Mouse (Mus musculus): ENCODE results near the gene Kif1c. TPM values are rescaled to one million over a fixed set of nuclear protein-coding genes. Genes with fewer than 3 reads are reported as not detected.

Gene Kif1c
- total RNA-seq (2021) = 100 to 1,000 TPM; 279 to 286 TPM

DNA sequence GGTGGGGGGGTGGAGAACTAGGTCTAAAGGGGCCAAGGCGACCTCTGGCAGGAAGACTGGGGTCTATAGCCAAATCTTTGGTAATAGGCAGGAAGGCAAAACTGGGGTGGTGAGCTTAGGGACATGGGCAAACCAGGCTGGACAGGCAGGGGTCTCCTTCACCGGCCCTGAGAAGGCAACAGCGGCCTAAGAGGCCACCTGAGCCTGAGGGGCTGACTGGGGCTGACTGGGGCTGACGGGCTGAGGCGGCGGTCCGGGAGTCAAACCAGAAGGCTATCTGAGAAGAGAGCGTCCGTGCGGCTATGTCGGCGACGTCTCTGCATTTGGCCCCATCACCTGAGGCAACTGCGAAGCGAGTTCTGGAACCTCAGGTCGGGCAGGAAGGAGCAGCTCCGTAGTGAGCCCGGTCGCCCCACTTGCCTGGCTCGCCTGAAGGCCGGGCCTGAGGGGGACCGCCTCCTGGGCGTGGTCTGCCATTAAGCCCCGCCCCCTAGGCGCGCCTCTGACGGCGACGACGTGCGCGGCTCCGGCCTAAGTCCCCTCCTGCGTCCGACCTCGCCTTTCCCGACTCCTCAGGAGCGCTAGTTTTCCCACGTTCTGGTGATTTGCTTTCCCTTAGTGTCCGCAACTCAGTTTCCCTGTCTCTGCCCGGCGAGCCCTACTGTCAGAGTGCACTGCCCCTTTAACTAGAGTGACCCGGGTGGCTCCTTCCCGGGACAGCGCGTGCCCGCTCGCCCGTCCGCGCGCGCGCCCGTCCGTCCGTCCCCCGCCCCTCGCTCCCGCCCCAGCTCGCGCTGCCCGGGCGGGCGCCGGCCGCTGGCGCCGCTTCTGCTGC is at the start of gene Kif1c, which contains the start of gene Inca1:
TSS of gene Kif1c (plus strand) at position 827 of the 835 bp plus-strand sequence.
TSS of gene Inca1 (minus strand) at position 434 of the 835 bp plus-strand sequence.
- DNase-seq = peak; percentile 97 to 98
- intact Hi-C loops (cut with DNase I) = loop anchor here (1.0 to 5.0 kb wide), 3 partner anchors 31 to 57 kb away; partner anchors contain the start of genes Rnf167, Slc25a11 and Spag7

DNA sequence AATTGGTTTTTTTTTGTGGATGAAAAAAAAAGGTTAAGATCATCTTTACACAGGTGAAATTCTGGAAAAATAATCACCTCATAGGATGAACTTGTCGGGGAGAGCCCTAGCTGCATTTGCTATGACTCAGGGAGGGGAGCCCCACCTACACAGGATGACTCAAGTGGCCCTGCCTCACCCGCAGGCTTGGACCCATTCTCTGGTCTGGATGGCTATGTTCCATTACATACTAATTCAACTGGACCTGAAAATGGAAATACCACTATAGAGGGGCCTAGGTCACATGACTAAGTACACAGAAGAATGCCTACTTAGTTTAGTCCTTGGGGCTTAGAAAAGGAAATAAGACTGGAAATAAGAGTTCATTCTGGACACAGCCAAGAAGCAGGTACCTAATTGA is 49.0 kb upstream of the Kif1c start:
- DNase-seq = peak in 1 of 2 experiments; percentile 12
- intact Hi-C loops (cut with DNase I) = no loop called here

DNA sequence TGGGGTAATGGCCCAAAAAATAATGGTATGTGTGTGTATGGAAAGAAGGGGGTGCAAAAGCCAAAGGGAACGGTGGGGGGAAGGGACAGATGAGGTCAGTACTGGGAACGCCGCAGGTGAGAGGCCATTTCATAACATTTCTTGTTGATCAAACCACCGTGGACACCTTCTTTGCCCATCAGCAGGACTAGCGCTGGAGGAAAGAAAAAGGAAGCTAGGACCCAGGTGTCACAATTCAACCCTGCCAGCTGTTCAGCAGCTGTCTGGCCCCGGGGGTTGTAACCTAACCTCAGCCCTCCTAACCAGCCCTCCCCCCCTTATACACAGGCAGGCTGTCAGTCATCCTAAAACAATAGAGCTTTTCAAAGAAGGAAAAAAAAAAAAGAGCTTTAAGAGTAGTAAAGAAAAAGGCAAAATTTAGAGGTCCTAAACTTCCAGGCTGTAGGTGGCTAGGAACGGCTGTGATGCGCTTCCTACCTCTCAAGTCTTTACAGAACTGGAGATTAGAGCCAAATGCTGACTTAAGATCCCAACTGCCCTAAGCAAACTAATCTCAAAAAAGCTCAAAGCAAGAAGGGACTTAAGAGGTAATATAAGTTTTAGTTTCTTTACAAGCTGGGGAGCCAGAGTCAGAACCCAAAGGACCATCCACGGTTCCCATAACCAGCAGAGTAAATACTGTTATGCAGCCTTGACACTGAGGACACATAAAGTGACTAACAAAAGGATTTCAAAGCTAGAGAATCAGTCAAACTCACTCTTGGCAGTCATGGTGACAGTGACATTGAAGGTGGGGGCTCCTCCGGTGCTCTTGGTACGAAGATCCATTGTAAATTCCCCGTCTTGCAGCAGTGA is 48.1 kb upstream of the Kif1c start:
- intact Hi-C loops (cut with DNase I) = no loop called here
- DNase-seq = peak in 1 of 2 experiments; percentile 32

DNA sequence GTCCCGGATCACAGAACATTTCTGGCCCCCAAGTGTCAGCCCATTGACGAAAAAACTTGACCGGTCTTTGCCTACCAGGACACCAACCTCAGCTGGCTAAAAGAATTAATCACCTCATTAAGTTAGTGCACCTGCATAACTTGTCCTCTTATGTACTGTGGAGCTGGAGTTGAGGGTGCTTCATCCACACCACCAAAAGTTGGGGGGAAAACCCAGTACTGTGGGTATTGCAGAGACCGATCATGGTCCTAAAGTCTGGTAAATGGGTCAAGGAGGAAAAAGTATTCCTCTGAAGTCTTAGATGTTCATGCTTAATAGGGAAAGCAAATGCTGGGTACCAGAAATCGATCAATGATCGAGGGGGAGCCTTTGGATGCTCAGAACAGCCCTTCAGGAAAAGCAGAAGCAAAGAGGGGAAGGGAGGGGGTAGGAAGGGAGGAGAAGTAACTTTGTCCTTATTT is 47.4 kb upstream of the Kif1c start:
- peak in 1 of 2 experiments; percentile 32 for DNase-seq
- intact Hi-C loops (cut with DNase I) = no loop called here

- peak; percentile 75 to 76 for DNase-seq
- intact Hi-C loops (cut with DNase I) = no loop called here
These were observed 46.8 kb upstream of the Kif1c start for GRCm38 (mm10) chr11:70653345-70654197.

DNA sequence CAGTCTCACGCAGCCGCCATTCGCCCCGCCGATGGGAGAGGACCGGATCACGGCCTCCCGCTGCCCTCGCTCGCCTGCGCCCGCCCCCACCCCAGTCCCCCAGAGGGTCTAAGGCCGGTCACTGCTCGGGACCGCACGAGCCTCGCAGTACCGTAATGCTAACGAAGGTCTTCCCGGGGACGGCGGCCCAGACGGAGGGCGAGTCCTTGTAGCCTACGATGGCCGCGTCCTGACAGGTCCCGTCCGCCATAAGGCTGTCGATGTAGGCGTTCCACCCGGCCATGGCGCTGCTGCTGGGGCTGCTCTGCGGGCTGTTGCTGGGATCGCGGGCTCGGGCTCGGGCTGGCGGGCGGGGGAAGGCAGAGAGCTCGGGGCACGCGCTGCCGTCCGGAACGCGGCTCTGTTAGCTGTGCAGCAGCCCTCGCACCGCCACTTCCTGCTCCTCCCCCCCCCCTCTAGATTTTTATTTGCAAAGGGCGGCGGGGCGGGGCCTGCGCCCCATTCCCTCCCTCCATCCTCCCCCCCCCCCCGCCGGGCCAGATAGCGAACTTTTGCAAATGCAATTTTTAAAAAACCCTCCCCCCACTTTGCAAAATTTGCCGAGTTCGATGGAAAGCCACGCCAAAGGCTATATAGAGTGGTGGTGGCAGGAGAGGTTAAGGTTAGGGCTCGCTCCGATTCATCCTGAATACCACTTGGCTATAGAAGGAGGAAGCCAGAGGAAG is 46.0 kb upstream of the Kif1c start, which contains the start of gene Pfn1:
TSS of gene Pfn1 (minus strand) at position 447 of the 725 bp plus-strand sequence.
- intact Hi-C loops (cut with DNase I) = no loop called here

DNA sequence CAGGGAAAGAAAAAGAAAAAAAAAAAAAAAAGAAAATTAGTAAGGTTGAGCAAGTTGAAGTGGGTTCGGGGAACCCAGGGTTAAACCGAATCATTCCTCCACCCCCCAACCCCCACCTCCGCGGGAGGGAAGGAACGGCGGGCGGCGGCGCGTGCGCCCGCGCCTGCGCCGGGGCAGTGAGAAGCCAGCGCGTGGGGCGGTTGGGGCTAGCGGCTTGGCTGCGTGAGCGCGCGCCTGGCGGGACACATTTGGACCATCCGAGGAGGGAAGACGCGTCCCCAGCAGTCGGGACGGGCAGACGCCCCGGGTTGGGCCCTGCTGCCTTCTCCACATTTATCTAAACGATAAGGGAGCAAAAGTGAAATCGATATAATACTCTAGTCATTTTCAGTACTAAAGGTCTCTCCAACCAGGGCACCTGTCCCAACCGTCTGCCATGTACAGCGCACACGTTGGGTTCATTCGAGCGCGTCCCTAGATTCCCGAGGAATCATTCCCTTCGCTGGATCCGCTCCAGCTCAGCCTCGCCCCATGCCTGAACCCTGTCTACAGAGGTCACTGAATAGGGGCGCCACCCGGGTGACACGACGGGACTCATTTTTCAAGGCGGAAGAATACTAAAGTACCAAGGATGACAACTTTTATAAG is 45.3 kb upstream of the Kif1c start:
- peak; percentile 90 to 92 for DNase-seq
- intact Hi-C loops (cut with DNase I) = no loop called here

More for the DNA sequence above, 46.0 kb upstream of the Kif1c start, which contains the start of gene Pfn1:
- DNase-seq = peak; percentile 78

- intact Hi-C loops (cut with DNase I) = no loop called here
- DNase-seq = peak; percentile 82 to 83
These were observed 44.5 kb upstream of the Kif1c start for GRCm38 (mm10) chr11:70655571-70656455.

DNA sequence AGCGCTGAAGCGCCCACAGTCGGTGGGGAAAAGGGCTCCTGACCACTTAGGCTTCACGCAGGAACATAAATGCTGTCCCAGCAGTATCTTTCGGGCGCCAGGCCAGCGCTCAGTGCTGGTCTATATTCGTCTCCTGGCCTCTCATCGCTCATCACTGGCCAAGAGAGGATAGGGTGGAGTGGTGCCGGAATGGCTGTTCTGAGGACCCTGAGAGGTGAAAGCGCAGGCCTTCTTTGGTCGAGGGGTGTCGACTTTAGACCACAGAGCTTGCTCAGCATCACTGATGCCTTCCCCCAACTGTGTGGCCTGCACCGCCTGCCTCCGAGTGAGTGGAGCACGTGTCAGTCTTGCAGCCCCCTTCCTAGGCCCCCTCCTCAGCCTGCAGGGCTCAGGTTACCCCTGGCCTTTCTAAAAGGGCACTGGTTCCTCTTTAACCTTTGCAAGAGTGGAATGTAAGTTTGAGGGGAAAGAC is 43.9 kb upstream of the Kif1c start:
- DNase-seq = peak; percentile 90 to 92
- intact Hi-C loops (cut with DNase I) = no loop called here

DNA sequence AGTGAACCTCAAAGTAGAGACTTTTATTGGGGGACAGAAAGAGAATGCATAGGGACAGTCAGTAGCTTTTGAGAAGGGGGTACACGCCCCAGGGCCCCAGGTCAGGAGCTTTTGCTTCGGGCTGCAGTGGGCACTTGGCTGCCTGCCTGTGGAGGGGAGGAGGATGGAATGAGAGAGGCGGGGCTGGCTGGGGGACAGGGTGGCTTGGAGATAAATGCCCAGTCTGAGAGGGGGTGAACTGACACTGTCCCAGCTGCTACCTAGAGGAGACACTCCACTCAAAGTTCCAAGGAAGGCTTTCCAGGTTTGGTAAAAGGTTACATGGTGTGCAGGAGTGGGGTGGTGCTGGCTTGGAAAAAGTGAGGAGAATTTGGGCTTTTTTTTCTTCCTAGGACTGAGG is 43.4 kb upstream of the Kif1c start, which contains the start of gene Eno3:
TSS of gene Eno3 (plus strand) at position 239 of the 400 bp plus-strand sequence.
- intact Hi-C loops (cut with DNase I) = loop anchor here (1.0 kb wide), 1 partner anchor 10 kb away; no protein-coding TSS in a partner anchor
- DNase-seq = peak; percentile 72 to 81

- DNase-seq = peak in 1 of 2 experiments; percentile 53
- intact Hi-C loops (cut with DNase I) = loop anchor here (1.0 kb wide), 1 partner anchor 10 kb away; no protein-coding TSS in a partner anchor
These were observed 42.8 kb upstream of the Kif1c start for GRCm38 (mm10) chr11:70657573-70657972.

DNA sequence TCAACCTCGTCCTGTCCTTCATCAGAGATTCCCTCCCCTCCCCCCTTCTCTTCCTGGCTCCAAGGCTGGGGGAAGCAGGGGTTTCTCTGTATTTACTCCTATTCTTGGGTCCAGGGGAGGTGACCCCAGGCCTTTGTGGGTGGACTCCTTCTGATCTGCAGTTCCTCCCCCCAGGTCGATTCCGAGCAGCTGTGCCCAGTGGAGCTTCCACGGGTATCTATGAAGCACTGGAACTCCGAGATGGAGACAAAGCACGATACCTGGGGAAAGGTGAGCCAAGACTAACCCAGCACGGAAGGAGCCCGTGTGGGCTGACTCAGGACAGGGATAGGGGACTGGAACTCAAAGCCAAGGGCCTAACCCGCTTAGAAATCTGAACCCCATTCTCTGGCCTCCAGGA is 42.4 kb upstream of the Kif1c start:
- intact Hi-C loops (cut with DNase I) = loop anchor here (1.0 kb wide), 1 partner anchor 9 kb away; no protein-coding TSS in a partner anchor
- DNase-seq = no peak

GRCm38 (mm10) chr11:70658521-70658920 is 41.8 kb upstream of the Kif1c start:
- no peak for DNase-seq
- intact Hi-C loops (cut with DNase I) = no loop called here

- intact Hi-C loops (cut with DNase I) = no loop called here
These were observed 41.4 kb upstream of the Kif1c start for GRCm38 (mm10) chr11:70658942-70659341.

GRCm38 (mm10) chr11:70660571-70660970 is 39.8 kb upstream of the Kif1c start:
- intact Hi-C loops (cut with DNase I) = no loop called here
- DNase-seq = no peak

More at GRCm38 (mm10) chr11:70658942-70659341, 41.4 kb upstream of the Kif1c start:
- no peak for DNase-seq

DNA sequence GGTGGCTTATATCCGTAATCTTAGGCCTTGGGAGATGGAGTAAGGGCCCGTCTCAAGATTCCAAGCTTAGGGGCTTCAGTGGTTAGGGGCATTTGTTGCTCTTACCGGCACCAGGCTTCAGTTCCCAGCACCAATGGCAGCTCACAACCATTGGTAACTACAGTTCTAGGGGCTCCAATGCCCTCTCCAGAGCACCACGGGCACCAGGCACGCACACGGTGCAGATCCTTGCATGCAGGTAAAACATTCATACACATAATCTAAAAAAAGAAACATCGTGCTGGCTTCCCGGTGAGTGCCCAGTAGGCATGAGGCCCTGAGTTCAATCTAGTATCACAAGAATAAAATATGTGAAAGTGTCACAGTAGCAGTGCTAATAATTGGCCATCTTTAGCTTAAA is 37.2 kb upstream of the Kif1c start:
- DNase-seq = no peak
- intact Hi-C loops (cut with DNase I) = no loop called here

- intact Hi-C loops (cut with DNase I) = no loop called here
- peak; percentile 78 to 81 for DNase-seq
These were observed 36.4 kb upstream of the Kif1c start for GRCm38 (mm10) chr11:70663957-70664356.
